Mouse (Mus musculus): ENCODE results near the gene Siah2.

Gene Siah2

DNA sequence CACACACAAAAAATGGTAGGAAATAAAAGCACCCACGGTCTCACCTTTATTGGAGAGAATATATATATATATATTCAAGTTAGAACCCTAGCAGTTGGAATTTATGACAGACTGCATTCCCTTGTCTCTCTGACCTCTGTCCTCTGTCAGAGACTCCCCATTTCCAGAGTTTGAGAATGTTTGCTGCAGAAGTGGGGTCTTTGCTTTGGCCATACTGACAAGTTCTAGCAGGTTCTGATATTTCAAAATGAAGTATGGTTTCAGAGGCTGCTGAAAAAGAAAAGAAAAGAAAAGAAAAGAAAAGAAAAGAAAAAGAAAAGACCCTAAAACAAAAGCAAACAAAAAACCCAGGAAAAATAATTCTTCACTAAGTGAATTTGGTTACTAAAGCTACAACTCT lies 2.8 kb upstream of the Siah2 start:
- no peak for DNase-seq (ENCODE audit: low read depth, low spot score)

DNA sequence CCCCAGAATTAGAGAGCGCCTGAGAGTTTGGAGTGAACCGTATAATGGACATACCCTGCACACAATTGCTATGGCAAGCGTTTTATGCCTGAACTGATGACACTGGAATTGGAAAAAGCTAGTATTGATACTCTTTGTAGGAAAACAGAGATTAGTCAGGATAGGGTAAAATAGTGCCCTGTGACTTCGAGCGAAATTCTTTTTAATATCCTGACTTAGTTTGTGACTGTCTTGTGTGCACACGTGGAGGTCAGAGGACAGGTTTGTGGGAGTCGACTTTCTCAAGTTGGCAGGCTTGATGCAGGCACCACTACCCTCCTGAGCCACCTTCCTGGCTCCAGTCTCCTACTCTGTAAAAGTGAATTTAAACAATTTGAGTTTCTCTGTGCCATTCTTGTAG lies 1.1 kb upstream of the Siah2 start:
- DNase-seq (ENCODE audit: low read depth, low spot score): no peak

DNA sequence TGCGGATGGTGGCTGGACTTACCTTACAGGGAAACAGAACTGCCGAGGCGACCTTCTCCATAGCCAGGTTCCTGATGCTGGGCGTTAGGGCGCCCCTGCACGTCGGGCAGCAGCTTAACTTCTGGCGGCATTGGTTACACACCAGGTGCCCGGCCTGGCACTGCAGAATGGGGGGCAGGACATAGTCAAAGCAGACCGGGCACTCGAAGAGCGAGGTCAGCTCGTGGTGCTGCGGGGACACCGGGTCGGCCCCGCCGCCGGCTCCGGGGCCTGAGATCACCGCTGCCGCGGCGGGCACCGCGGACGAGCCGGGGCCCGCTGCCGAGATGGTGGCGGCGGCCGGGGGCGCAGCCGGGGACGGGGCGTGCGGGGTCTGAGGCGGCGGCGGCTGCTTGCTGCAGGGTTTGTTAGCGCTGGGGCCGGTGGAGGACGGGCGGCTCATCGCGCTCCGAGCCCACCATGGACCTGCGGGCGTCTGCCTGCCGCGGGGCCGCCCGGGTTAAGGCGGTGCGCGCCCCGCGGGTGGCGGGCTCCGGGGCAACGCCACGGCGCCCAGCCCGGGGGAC lies 743 bp downstream of the Siah2 start:
- peak; percentile 58 for DNase-seq (ENCODE audit: low read depth, low spot score)

DNA sequence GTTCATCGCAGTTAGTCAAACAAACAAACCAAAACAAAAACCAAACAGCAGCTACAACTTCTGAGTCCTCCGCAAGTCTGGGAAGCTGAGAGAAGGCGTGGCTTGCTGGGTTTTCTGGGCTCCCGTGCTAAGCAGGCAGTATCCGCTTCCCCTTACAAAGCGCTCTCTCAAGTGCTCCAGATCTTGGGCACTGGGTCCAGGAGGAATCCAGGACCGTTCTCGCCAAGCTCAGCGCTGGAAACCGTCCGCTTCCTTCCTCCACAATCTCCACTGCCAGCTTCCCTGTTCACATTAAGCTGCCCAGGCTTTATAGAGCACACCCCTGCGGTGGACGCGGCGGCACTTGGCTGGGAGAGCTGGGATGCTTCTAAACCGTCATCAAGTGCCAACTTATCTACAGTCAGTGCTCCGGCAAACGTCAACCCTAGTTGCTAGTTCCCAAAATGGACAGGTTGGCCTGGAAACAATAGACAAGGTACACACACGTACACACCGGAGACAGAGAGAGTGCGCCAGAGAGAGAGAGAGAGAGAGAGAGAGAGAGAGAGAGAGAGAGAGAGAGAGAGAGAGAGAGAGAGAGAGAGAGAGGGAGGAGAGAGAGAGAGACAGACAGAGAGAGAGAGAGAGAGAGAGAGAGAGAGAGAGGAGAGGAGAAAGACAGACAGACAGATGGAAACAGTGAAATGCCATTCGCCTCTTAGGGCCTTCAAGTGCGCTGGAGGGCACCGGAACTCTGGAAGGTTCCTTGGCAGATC lies 1.4 kb downstream of the Siah2 start:
- DNase-seq (ENCODE audit: low read depth, low spot score): peak; percentile 53

DNA sequence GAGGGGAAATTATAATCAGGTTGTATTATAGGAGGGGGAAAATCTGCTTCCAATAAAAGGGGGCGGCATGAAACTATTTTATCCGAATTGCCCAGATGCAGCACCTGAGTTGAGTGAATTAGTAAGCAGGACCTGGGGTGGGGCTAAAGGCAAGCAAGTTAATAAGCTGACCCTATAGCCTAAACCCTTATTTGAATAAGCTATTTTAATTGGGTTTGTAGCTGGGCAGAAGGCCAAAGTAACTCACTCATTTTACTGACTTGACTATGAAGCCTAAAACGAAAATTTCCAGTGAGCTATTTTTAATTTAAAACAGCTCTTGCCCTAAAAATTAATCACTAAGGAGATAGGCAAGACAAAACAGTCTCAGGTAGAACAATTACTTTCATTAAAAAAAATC lies 2.5 kb downstream of the Siah2 start:
- DNase-seq (ENCODE audit: low read depth, low spot score): no peak

DNA sequence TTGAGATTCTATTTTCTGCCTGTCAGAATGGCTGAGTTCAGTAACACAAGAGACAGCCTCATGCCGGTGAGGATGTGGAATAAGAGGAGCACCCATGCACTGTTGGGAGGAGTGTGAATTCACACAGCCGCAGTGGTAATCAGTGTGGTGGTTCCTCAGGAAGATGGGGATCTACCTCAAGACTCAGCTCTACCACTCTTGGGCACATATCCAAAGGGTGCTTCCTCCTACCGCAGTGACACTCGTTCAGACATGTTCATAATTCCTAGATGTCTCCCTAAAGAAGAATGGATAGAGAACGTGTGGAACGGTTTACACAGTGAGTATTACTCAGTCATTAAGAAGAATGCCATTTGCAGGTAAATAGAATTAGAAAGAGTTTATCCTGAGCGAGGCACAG lies 3.1 kb downstream of the Siah2 start:
- DNase-seq (ENCODE audit: low read depth, low spot score): no peak

DNA sequence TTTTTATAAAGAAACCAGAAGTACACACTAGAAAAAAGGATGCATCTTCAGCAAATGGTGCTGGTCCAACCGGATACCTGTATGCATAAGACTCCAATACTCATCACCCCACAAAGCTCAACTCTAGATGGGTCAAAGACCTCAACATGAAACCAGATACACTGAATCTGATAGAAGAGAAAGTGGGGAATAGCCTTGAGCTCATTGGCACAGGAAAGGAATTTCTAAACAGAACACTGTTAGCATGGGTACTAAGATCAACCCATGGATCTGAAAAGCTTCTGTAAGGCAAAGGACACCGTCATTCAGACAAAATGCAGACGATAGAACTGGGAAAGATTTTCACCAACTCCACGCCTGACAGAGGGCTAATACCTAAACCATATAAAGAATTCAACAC lies 3.6 kb downstream of the Siah2 start:
- no peak for DNase-seq (ENCODE audit: low read depth, low spot score)

DNA sequence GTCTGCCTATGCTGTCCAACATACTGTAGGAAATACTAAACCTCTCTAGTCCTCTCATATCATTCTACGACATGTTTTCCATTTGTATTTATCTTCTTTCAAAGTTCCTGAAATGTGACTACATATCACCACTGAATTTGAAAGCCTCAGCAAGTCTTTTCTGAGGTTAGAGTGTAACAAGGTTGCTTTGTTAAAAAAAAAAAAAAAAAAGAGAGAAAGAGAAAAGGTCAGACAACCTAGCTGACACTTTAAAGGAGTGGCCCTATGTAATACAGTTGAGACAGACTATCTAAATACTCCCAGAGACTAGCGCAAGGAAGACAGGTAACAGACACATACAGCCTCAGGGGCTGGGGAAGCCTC lies 5.3 kb downstream of the Siah2 start:
- no peak for DNase-seq (ENCODE audit: low read depth, low spot score)

DNA sequence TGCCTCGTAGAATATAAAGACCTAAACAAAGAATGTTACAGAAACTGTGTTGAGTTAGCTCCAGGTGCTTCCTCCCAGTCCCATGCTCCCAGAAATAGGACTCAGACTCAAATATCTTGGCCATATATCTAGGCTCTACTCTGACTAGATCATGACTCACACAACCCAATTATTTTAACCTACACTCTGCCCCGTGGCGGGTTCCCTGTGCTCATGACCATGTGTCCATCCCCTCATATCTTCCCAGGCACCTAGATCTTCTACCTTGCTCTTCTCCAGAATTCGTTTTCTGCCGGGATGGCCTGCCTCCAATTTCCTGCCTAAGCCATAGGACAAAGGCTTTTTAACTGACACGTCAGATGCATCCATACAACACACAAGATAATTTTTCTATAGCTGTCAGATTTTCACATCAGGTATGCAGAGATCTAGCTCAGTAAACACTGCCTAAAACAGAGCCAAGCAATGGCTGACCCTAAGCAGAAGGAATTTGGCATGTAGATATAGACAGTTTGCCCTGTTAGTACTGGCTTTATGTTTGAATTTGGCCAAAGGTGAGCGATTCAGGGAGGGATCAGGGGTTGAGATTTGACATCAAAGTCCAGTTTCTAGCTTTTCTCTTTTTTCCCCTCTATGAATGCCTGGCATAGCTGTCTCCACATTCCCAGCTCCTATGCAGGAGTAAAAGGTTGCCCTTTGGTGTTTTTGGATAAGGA lies 5.8 kb downstream of the Siah2 start:
- no peak for DNase-seq (ENCODE audit: low read depth, low spot score)

DNA sequence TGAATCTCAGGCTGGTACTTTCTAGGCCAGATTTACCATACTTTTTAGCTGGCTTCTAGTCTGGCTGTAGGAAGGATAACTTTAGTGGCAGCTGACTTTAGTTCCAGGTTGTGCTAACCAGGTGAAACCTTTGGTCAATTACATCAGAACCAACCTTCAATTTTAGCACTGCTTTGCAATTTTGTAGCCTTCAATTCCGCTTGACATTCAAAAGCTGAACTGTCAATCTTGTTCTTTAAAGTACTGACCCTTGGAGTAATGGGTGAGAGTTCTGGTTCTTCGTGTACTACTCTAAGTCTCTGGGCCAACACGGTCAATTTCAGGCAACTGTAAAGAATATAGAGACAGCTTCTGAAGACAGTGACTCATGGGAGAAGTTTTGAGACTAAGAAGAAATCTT lies 6.8 kb downstream of the Siah2 start:
- no peak for DNase-seq (ENCODE audit: low read depth, low spot score)

DNA sequence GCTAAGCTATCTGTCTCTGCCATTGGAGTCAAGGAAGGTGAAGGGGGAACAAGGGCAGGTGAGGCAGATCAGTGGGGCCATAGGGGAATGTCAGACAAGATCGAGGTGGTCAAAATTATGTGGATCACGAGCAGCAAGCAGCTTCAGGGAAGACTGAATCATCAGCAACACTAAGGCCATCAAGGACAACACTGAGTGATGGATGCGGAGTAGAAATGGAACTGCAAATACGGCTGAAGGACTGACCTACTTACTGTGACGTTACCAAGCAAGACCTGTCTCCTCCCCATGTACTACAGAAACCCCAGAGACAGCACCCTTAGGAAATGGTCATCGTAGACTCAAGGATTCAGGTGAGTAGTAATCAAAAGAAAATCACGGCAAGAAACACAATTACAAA lies 8.9 kb downstream of the Siah2 start:
- DNase-seq (ENCODE audit: low read depth, low spot score): no peak

DNA sequence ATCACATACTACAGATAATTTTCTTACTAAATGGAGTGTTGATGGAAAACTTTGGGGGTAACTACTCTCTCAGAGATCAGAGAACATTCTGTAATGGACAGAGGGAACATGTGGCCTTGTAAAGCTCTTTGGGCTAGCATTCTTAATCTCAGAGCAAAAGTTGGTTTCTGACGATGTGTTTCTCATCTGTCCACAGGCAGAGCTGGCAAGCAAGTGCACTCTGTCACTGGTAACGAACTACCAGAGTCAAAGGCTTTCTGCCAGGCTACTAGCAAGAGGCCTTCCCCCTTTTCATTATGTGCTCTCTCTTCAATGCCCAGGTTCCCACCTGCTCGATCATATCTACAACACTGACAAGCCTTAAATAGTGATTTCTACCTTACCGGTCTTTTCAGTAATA lies 9.9 kb downstream of the Siah2 start:
- no peak for DNase-seq (ENCODE audit: low read depth, low spot score)

DNA sequence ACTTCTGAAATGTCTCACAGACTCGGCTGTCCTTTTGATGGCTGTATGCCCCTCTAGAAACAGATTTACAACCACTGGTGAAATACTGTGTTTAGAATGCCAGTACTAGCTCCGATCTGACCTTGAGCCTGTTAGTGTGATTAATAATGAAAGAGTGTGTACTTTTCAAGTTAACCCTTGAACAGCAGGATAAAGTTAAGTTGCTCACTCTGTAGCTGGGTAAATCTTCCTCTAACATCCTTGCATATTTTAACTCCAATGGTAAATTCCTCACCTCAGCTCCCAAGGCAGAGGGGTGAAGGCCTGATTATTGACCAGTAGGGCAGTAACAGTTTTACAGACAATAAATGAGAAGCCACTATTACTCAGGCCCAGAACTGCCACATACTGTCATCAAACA lies 10.4 kb downstream of the Siah2 start:
- DNase-seq (ENCODE audit: low read depth, low spot score): no peak

DNA sequence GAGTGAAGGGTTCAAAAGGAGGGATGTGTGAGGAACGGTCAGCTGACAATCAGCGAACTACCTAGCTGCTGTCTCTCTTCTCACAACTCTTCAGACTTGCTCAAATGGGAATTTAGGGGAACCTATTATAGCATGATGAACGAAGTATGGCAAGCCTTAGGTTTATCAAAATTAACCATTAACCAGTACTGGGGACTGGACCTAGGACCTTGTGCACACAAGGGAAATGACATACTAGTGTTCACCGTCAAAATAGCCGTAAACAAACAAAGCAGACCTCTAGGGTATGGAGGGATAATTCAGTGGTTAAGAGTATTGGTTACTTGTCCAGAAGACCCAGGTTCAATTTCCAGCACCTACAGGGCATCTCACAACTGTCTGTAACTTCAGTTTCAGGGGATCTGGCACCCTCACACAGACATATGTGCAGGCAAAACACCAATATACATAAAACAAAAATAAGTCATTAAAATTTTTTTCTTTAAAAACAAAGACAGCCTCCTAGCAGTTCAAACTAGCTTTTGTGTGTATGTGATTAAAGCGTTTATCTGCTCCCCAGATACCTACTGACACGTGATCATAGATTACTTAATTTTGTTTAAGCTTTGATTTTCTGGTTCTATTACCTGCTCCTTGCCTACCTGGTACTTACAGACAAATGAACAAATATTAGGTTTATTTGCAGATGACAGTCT lies 11.1 kb downstream of the Siah2 start:
- DNase-seq (ENCODE audit: low read depth, low spot score): no peak

DNA sequence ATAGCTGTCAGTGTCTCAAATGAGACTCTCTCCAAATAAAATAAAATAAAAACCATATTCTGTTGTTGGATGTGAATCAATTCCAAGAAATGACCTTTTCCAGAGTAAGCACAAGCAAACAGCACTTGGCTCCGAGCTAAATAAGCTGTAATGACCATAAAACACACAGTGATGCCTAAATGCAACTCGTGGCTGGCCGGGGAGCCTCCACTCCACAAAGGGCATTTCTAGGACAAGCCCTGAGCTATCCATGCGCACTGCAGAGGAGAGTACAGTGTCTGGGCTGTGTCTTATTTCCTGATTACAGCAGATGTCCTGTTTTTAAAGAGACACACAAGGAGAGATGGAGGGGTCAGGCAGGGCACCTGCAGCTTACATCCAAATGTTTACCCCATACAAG lies 12.2 kb downstream of the Siah2 start:
- DNase-seq (ENCODE audit: low read depth, low spot score): no peak

DNA sequence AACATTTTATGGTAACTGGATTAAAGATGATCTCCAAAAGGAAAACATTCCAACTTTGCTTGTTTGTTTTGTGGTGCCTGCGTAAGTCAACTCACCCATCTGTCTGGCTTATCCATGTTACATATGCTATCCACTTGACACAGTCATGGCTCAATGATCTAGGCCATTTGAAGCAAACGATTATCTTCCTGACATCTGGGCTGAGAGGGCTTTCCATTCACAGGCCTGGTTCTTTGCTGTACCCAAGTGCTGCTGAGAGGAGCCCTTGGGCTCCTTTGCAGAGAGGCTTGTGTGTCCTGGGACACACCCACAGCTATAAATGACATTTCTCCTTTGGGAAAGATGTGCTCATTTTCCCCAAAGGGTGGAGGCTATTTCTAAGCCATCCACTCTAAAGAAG lies 13.3 kb downstream of the Siah2 start:
- DNase-seq (ENCODE audit: low read depth, low spot score): no peak

DNA sequence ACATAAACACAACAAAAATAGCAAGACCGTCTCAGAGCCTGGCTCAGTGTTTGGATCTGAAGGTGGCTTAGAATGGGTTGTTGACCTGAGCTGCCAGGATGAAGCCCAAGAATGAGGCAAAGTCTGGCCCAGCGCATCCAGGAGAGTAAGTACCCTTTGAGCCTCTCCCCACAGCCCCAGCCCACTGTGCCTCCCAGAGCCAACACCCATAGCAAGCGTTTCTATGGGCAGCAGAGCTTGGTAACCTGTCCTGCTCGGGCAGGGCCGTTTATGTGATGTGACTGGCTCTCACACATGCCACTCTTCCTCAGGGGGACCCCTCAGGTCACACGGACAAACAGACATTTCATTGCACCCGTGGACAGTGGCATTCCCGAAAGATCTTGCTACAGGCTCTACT lies 13.8 kb downstream of the Siah2 start:
- no peak for DNase-seq (ENCODE audit: low read depth, low spot score)

DNA sequence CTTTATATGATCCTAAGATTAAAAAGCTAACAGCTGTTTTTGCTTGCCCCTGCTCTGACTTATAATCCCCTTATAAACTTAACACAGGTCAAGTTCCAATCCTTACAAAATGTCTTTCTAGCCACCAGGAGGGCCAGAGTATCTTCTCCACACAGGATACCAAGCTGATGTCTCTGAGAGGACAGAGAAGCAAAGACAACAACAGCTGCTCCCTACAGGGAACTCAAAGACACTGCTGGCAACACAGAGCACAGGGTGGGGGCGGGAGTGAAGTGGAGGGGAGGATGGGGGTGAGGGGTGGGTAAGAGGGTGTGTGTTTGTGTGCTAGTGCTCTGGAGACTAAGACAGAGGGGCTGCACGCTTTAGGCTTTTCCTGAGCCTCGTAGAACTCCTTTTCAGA lies 14.6 kb downstream of the Siah2 start:
- no peak for DNase-seq (ENCODE audit: low read depth, low spot score)

DNA sequence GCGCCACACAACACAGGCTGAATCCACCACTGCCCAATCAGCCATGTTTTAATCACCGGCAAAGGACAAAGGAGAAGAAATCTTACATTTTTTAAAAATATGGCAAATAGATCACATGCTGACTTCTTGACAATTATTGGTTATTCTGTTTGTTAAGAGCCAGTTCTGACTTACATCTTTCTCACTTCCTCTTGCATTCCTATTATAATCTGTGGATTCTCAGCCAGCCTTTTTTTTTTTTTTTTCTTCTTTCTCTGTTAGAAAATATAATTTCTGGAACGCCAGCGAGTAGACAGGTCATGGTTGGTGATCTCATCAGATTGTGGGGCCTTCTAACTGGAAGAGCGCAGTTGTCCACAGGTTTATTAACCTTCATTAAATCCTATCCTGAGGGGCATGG lies 18.9 kb downstream of the Siah2 start:
- DNase-seq (ENCODE audit: low read depth, low spot score): no peak

DNA sequence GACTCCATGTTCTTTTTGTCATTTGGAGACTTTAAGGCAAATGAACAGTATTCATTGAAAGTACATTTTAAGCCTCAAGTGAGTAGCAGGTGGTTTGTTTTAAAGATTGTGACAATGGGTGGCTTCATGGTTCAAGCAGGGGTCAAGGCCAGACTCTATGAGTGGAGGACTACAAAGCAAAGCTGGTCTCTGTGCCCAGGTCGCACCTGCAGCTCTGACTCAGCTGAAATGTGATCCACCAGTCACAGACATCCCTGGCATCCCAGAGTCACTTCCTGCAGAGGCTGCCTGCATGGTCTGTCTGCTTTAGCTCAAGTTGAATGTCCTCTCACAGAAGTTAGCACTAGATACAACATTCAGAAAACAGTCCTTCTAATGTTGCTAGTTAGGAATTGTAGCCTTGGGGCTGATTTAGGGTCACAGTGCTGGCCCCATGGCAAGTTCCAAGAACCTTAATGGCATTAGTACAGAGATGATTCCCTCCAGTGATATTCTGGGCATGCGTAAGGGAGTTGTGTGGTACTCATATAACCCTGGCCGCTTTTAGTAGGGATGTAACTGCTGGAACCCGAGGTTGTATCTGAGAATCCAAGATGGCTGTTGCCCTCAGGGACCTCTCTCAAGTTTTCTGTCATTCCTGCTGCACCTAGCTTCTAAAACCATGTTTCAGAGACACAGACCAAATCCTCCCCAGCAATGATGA lies 19.6 kb downstream of the Siah2 start:
- no peak for DNase-seq (ENCODE audit: low read depth, low spot score)

DNA sequence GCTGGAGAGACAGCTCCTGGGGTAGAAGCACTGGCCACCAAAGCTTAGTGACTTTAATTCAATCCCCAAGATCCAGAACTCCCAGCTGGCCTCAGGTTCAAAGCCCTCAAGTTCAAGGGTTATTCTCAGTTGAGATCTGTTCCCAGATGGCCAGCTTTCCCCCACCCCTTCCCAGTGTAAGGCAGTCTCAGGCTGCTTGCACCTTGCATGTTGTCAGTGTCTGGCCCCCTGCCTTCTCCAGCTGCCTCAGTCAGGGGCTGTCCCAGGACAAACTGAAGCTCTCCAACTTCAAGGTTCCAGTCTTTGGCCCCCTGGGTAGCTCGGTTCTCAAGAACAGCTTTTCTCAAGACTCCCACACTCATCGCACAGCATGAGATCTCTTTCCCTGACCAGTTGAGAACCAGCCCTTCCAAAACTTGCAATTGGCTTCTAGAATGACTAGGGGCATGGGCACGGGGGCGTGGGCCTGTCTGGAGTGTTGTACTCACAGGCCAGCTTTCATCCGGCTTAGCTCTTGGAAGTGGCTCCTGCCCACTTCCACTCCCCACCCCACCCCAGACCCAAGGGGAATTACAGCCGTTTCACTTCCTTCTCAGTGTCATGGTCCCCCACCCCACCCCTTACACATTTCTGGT lies 20.5 kb downstream of the Siah2 start:
- DNase-seq (ENCODE audit: low read depth, low spot score): peak; percentile 24

DNA sequence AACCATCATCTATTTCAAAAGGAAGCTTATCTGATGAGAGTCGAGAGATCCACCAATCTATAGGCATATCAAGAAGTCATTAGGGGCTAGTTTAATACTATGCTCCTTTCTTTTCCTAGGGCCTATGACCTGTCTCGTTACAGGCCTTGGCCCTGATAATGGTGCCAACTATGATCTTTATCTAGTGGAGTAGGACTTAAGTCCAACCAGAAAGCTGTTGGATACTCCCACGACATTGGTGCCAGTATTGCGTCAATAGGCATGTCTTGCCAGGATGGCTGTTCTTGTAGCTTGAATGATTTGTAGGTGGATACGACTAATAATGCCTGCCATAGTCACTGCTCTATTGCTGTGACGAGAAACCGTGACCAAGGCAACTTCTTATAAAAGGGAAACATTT lies 28.2 kb downstream of the Siah2 start:
- no peak for DNase-seq (ENCODE audit: low read depth, low spot score)
